Mouse (Mus musculus) heart, embryonic 16.5 days (tissue): ENCODE results near the gene Fpgs. TPM values are rescaled to one million over a fixed set of nuclear protein-coding genes. Genes with fewer than 3 reads are reported as not detected.

Source experiments
- microRNA counts: library from miRNA; unstranded; fragments of <30 nt; microRNA quantifications from one replicate; lab custom pipeline; 2016
- microRNA-seq: library from miRNA; unstranded; fragments of <30 nt; microRNA quantifications from one replicate; pipeline ENCODE4, GENCODE M21; 2017
- polyA plus RNA-seq: library from polyadenylated mRNA; unstranded; fragments of >200 nt; fragmentation: Nextera tagmentation; extraction: Ambion mirVana; gene quantifications from 2 replicates; pipeline ENCODE4 v1.2.1, GENCODE M21; 2015

Fpgs gene
- polyA plus RNA-seq, 1 experiment from 2014 or later, result 16.9 TPM

MicroRNAs encoded within 50 kb of the gene (microRNA counts, 519-probe panel; counts per million panel counts)
- microRNA mmu-miR-1954 (lab: Ali Mortazavi, UCI) (not detected), microRNA mmu-miR-2861 (lab: Ali Mortazavi, UCI) (2,173 counts per million, percentile 34 among the panel's probes with 10 or more counts)

Small RNA genes within 50 kb of the gene (microRNA-seq; reads per million reads assigned to microRNA genes)
- gene Gm47291, result not detected
- not detected for gene Mir1954
- not detected for gene Mir2861
- gene Mir3960, result not detected
- gene Mir8093, result not detected

Other genes starting within 250 kb of the Fpgs start
- gene Fam102a, start 168.8 kb downstream of the Fpgs start, polyA plus RNA-seq, result 5.8 and 6.6 TPM in 2 replicates
- 72.1 and 73.0 TPM in 2 replicates for gene Dpm2, start 133.3 kb downstream of the Fpgs start, polyA plus RNA-seq
- 0.16 and 0.32 TPM in 2 replicates for gene Pip5kl1, start 129.3 kb downstream of the Fpgs start, polyA plus RNA-seq
- gene 9430097D07Rik, start 128.5 kb downstream of the Fpgs start, polyA plus RNA-seq, result not detected in 2 replicates
- gene St6galnac4, start 117.0 kb downstream of the Fpgs start, polyA plus RNA-seq, result 40.6 and 40.7 TPM in 2 replicates
- 33.4 and 34.1 TPM in 2 replicates for gene St6galnac6, start 104.4 kb downstream of the Fpgs start, polyA plus RNA-seq
- gene Ak1, start 82.4 kb downstream of the Fpgs start, polyA plus RNA-seq, result 470 and 488 TPM in 2 replicates
- 170 and 176 TPM in 2 replicates for gene Eng, start 57.5 kb downstream of the Fpgs start, polyA plus RNA-seq
- 57.1 and 59.8 TPM in 2 replicates for gene Cdk9, start 8.9 kb upstream of the Fpgs start, polyA plus RNA-seq
- 32.4 and 33.6 TPM in 2 replicates for gene Sh2d3c, start 16.9 kb upstream of the Fpgs start, polyA plus RNA-seq
- 0.17 and 0.26 TPM in 2 replicates for gene 6330409D20Rik, start 36.9 kb upstream of the Fpgs start, polyA plus RNA-seq
- gene Tor2a, start 53.1 kb upstream of the Fpgs start, polyA plus RNA-seq, result 38.1 and 38.9 TPM in 2 replicates
- gene Ttc16, start 71.5 kb upstream of the Fpgs start, polyA plus RNA-seq, result 0.34 and 0.43 TPM in 2 replicates
- gene Ptrh1, start 71.6 kb upstream of the Fpgs start, polyA plus RNA-seq, result 5.2 and 6.1 TPM in 2 replicates
- gene Cfap157, start 80.3 kb upstream of the Fpgs start, polyA plus RNA-seq, result 0.53 and 0.70 TPM in 2 replicates
- gene Stxbp1, start 143.1 kb upstream of the Fpgs start, polyA plus RNA-seq, result 28.0 and 29.2 TPM in 2 replicates
- gene Fam129b, start 172.0 kb upstream of the Fpgs start, polyA plus RNA-seq, result 44.9 and 57.3 TPM in 2 replicates